Mouse (Mus musculus): ENCODE results near the gene Mum1. TPM values are rescaled to one million over a fixed set of nuclear protein-coding genes. Genes with fewer than 3 reads are reported as not detected.

The Mum1 gene
- polyA plus RNA-seq, 1 experiment from 2014 or later: 66.4 TPM

- WGBS: 65% methylated on average over 6 of the region's 6 CpGs
- no peaks in the 10 kb centered on the region for H3K27me3 ChIP-seq (ENCODE audit: control insufficient read depth, insufficient read depth, low read depth, low read length)
- peaks cover 9% of the 10 kb centered on the region for H3K4me1 ChIP-seq (replicated peaks; ENCODE audit: control insufficient read depth, insufficient read depth, low read length)
- ATAC-seq (ENCODE audit: low read depth): no peak
- no peak overlapping the region for H3K27ac ChIP-seq (ENCODE audit: low read length)
- peaks cover 25% of the 10 kb centered on the region for H3K36me3 ChIP-seq (ENCODE audit: control insufficient read depth, insufficient read depth, low read length)
- H3K9ac ChIP-seq (ENCODE audit: low read length): no peak overlapping the region
- no peak overlapping the region for H3K4me3 ChIP-seq (ENCODE audit: low read length)
- H3K4me2 ChIP-seq (ENCODE audit: low read depth, low read length): no peak overlapping the region
- H3K9me3 ChIP-seq (ENCODE audit: control insufficient read depth, low read length): no peaks in the 10 kb centered on the region
These were observed 27.3 kb downstream of the Mum1 start for GRCm38 (mm10) chr10:80253551-80253950.

GRCm38 (mm10) chr10:80254331-80255297, 28.4 kb downstream of the Mum1 start:
- Histone ChIP-seq H3K4me1 (replicated peaks; ENCODE audit: control insufficient read depth, insufficient read depth, low read length) (peaks cover 13% of the 10 kb centered on the region), H3K4me2 (ENCODE audit: low read depth, low read length) (no peak overlapping the region), H3K9ac (ENCODE audit: low read length) (no peak overlapping the region), H3K27ac (ENCODE audit: low read length) (no peak overlapping the region), H3K9me3 (ENCODE audit: control insufficient read depth, low read length) (no peaks in the 10 kb centered on the region), H3K27me3 (ENCODE audit: control insufficient read depth, insufficient read depth, low read depth, low read length) (no peaks in the 10 kb centered on the region), H3K4me3 (ENCODE audit: low read length) (no peak overlapping the region), H3K36me3 (ENCODE audit: control insufficient read depth, insufficient read depth, low read length) (peaks cover 25% of the 10 kb centered on the region)
- 94% methylated on average over 26 of the region's 26 CpGs for WGBS
- ATAC-seq (ENCODE audit: low read depth): no peak

- no peak overlapping the region for H3K4me2 ChIP-seq (ENCODE audit: low read depth, low read length)
- H3K27ac ChIP-seq (ENCODE audit: low read length): no peak overlapping the region
- no peak for ATAC-seq (ENCODE audit: low read depth)
- peaks cover 15% of the 10 kb centered on the region for H3K4me1 ChIP-seq (replicated peaks; ENCODE audit: control insufficient read depth, insufficient read depth, low read length)
- H3K27me3 ChIP-seq (ENCODE audit: control insufficient read depth, insufficient read depth, low read depth, low read length): no peaks in the 10 kb centered on the region
- peaks cover 25% of the 10 kb centered on the region for H3K36me3 ChIP-seq (ENCODE audit: control insufficient read depth, insufficient read depth, low read length)
- no peak overlapping the region for H3K4me3 ChIP-seq (ENCODE audit: low read length)
- H3K9ac ChIP-seq (ENCODE audit: low read length): no peak overlapping the region
- no peaks in the 10 kb centered on the region for H3K9me3 ChIP-seq (ENCODE audit: control insufficient read depth, low read length)
- 81% methylated on average over 5 of the region's 5 CpGs for WGBS
These were observed 29.8 kb downstream of the Mum1 start for GRCm38 (mm10) chr10:80255881-80256535.

GRCm38 (mm10) chr10:80257936-80258335, 31.7 kb downstream of the Mum1 start:
- no peak overlapping the region for H3K4me2 ChIP-seq (ENCODE audit: low read depth, low read length)
- no peak for ATAC-seq (ENCODE audit: low read depth)
- peaks cover 15% of the 10 kb centered on the region for H3K4me1 ChIP-seq (replicated peaks; ENCODE audit: control insufficient read depth, insufficient read depth, low read length)
- H3K27me3 ChIP-seq (ENCODE audit: control insufficient read depth, insufficient read depth, low read depth, low read length): no peaks in the 10 kb centered on the region
- H3K27ac ChIP-seq (ENCODE audit: low read length): no peak overlapping the region
- 65% methylated on average over 2 of the region's 2 CpGs for WGBS
- peaks cover 25% of the 10 kb centered on the region for H3K36me3 ChIP-seq (ENCODE audit: control insufficient read depth, insufficient read depth, low read length)
- no peaks in the 10 kb centered on the region for H3K9me3 ChIP-seq (ENCODE audit: control insufficient read depth, low read length)
- H3K4me3 ChIP-seq (ENCODE audit: low read length): no peak overlapping the region
- H3K9ac ChIP-seq (ENCODE audit: low read length): no peak overlapping the region

- Histone ChIP-seq H3K4me1 (replicated peaks; ENCODE audit: control insufficient read depth, insufficient read depth, low read length) (peaks cover 19% of the 10 kb centered on the region), H3K9me3 (ENCODE audit: control insufficient read depth, low read length) (no peaks in the 10 kb centered on the region), H3K4me2 (ENCODE audit: low read depth, low read length) (no peak overlapping the region), H3K36me3 (ENCODE audit: control insufficient read depth, insufficient read depth, low read length) (peaks cover 25% of the 10 kb centered on the region), H3K27ac (ENCODE audit: low read length) (no peak overlapping the region), H3K4me3 (ENCODE audit: low read length) (no peak overlapping the region), H3K9ac (ENCODE audit: low read length) (no peak overlapping the region), H3K27me3 (ENCODE audit: control insufficient read depth, insufficient read depth, low read depth, low read length) (no peaks in the 10 kb centered on the region)
- WGBS: 87% methylated on average over 14 of the region's 14 CpGs
- ATAC-seq (ENCODE audit: low read depth): no peak
These were observed 32.7 kb downstream of the Mum1 start for GRCm38 (mm10) chr10:80258752-80259462.

GRCm38 (mm10) chr10:80259463-80259805, 33.2 kb downstream of the Mum1 start:
- H3K27ac ChIP-seq (ENCODE audit: low read length): no peak overlapping the region

GRCm38 (mm10) chr10:80259861-80260641, 33.8 kb downstream of the Mum1 start:
- Histone ChIP-seq H3K27me3 (ENCODE audit: control insufficient read depth, insufficient read depth, low read depth, low read length) (no peaks in the 10 kb centered on the region), H3K4me2 (ENCODE audit: low read depth, low read length) (peak overlapping the region; percentile 89), H3K27ac (ENCODE audit: low read length) (peak overlapping the region; percentile 71), H3K4me3 (ENCODE audit: low read length) (peak overlapping the region; percentile 63), H3K4me1 (replicated peaks; ENCODE audit: control insufficient read depth, insufficient read depth, low read length) (peaks cover 19% of the 10 kb centered on the region), H3K36me3 (ENCODE audit: control insufficient read depth, insufficient read depth, low read length) (peaks cover 15% of the 10 kb centered on the region), H3K9ac (ENCODE audit: low read length) (peak overlapping the region; percentile 71), H3K9me3 (ENCODE audit: control insufficient read depth, low read length) (no peaks in the 10 kb centered on the region)
- ATAC-seq (ENCODE audit: low read depth): no peak
- 5% methylated on average over 19 of the region's 19 CpGs for WGBS

More at GRCm38 (mm10) chr10:80259463-80259805, 33.2 kb downstream of the Mum1 start:
- peak overlapping the region; percentile 89 for H3K4me2 ChIP-seq (ENCODE audit: low read depth, low read length)
- peaks cover 21% of the 10 kb centered on the region for H3K36me3 ChIP-seq (ENCODE audit: control insufficient read depth, insufficient read depth, low read length)
- no peaks in the 10 kb centered on the region for H3K27me3 ChIP-seq (ENCODE audit: control insufficient read depth, insufficient read depth, low read depth, low read length)
- 82% methylated on average over 6 of the region's 6 CpGs for WGBS
- no peaks in the 10 kb centered on the region for H3K9me3 ChIP-seq (ENCODE audit: control insufficient read depth, low read length)
- ATAC-seq (ENCODE audit: low read depth): no peak
- H3K9ac ChIP-seq (ENCODE audit: low read length): peak overlapping the region; percentile 71
- H3K4me1 ChIP-seq (replicated peaks; ENCODE audit: control insufficient read depth, insufficient read depth, low read length): peaks cover 19% of the 10 kb centered on the region
- H3K4me3 ChIP-seq (ENCODE audit: low read length): peak overlapping the region; percentile 63

- Histone ChIP-seq H3K9ac (ENCODE audit: low read length) (peak within 1 kb of the TSS; percentile 75), H3K27ac (ENCODE audit: low read length) (peak within 1 kb of the TSS; percentile 100), H3K36me3 (ENCODE audit: control insufficient read depth, insufficient read depth, low read length) (peaks cover 11% of the 10 kb centered on the region), H3K4me2 (ENCODE audit: low read depth, low read length) (peak within 1 kb of the TSS; percentile 89), H3K9me3 (ENCODE audit: control insufficient read depth, low read length) (no peaks in the 10 kb centered on the region), H3K27me3 (ENCODE audit: control insufficient read depth, insufficient read depth, low read depth, low read length) (no peaks in the 10 kb centered on the region), H3K4me1 (replicated peaks; ENCODE audit: control insufficient read depth, insufficient read depth, low read length) (peaks cover 19% of the 10 kb centered on the region), H3K4me3 (ENCODE audit: low read length) (peak within 1 kb of the TSS; percentile 63)
- peak; percentile 90 for ATAC-seq (ENCODE audit: low read depth)
- WGBS: under 1% methylated on average over 49 of the region's 49 CpGs
These were observed 34.7 kb downstream of the Mum1 start, which contains the start of the genes Gamt and Dazap1 for GRCm38 (mm10) chr10:80260642-80261584. Gene Gamt (minus strand): TSS chr10:80261012. Gene Dazap1 (plus strand): TSS chr10:80261486.
